Mouse (Mus musculus) lung, postnatal 0 days (tissue): ENCODE measurements at regions not wholly inside any gene's neighbourhood (a gene's known extent, or its start where the extent isn't known, plus 50 kb on each side); places are given as distances from the start of the nearest gene placed in this dataset.

Experiments
- ATAC-seq: fragments of 200-750 bp; cut with Nextera tagmentation; 2 replicates; pipeline ENCODE4 v1.8.0; 2017; ENCODE audit warnings: moderate library complexity
- DNase-seq: peaks from one replicate; pipeline ENCODE4 v3.0.0-alpha.2; 2016; ENCODE audit warnings: low spot score
- H3K27ac ChIP-seq: fragments of 300-500 bp; sonication (generic); 2 replicates; pipeline ENCODE4 v1.5.1; 2014; ENCODE audit warnings: antibody characterized with exemption, mild to moderate bottlenecking, low read length, mixed read lengths
- H3K27me3 ChIP-seq: fragments of 300-500 bp; sonication (generic); replicated peaks from 2 replicates; pipeline ENCODE4 v1.6.1; 2014; ENCODE audit warnings: low read length, mixed read lengths; ENCODE audit not compliant: insufficient read depth
- H3K36me3 ChIP-seq: fragments of 300-500 bp; sonication (generic); 2 replicates; pipeline ENCODE4 v1.6.1; 2014; ENCODE audit warnings: low read length, mixed read lengths; ENCODE audit not compliant: insufficient read depth
- H3K4me1 ChIP-seq: fragments of 300-500 bp; sonication (generic); 2 replicates; pipeline ENCODE4 v1.6.1; 2014; ENCODE audit warnings: antibody characterized with exemption, low read depth, low read length, mixed read lengths; ENCODE audit not compliant: insufficient read depth
- H3K4me2 ChIP-seq: fragments of 300-500 bp; sonication (generic); replicated peaks from 2 replicates; pipeline ENCODE4 v1.6.1; 2014; ENCODE audit warnings: low read depth, mild to moderate bottlenecking, low read length, moderate library complexity, mixed read lengths
- H3K4me3 ChIP-seq: fragments of 300-500 bp; sonication (generic); 2 replicates; pipeline ENCODE4 v1.5.1; 2014; ENCODE audit warnings: low read depth, low read length
- H3K9ac ChIP-seq: fragments of 300-500 bp; sonication (generic); replicated peaks from 2 replicates; pipeline ENCODE4 v1.6.1; 2014; ENCODE audit warnings: low read depth, mild to moderate bottlenecking
- H3K9me3 ChIP-seq: fragments of 300-500 bp; sonication (generic); 2 replicates; pipeline ENCODE4 v1.6.1; 2016; ENCODE audit warnings: low read length, mixed read lengths
- CTCF ChIP-seq: IDR thresholded peaks from 2 replicates; pipeline ENCODE4 v1.5.1; 2016; ENCODE audit warnings: antibody characterized with exemption, mild to moderate bottlenecking
- EP300 ChIP-seq: IDR thresholded peaks from 2 replicates; pipeline ENCODE4 v1.6.1; 2016; ENCODE audit warnings: antibody characterized with exemption, mild to moderate bottlenecking, control low read depth
- WGBS: fragments of 180-500 bp; shearing (Covaris S2); extraction: QIAGEN DNeasy Blood & Tissue Kit; methylation state at CpG from one replicate; pipeline ENCODE4 v1.1.7; 2014; 5-methylcytosine and 5-hydroxymethylcytosine counted together

GRCm38 (mm10) chr3:101524905-101525304, 79.6 kb downstream of the Atp1a1 start:
- Histone ChIP-seq H3K4me2 (no peak overlapping the region), H3K27ac (no peak overlapping the region), H3K27me3 (no peaks in the 10 kb centered on the region), H3K9ac (no peak overlapping the region), H3K4me3 (no peak overlapping the region), H3K36me3 (no peaks in the 10 kb centered on the region), H3K9me3 (no peaks in the 10 kb centered on the region), H3K4me1 (peaks cover 21% of the 10 kb centered on the region)
- no peak for ATAC-seq
- no peak for DNase-seq
- TF ChIP-seq EP300, result no peak
- no peak for TF ChIP-seq CTCF
- WGBS, result 93% methylated on average over 8 of the region's 8 CpGs

DNA sequence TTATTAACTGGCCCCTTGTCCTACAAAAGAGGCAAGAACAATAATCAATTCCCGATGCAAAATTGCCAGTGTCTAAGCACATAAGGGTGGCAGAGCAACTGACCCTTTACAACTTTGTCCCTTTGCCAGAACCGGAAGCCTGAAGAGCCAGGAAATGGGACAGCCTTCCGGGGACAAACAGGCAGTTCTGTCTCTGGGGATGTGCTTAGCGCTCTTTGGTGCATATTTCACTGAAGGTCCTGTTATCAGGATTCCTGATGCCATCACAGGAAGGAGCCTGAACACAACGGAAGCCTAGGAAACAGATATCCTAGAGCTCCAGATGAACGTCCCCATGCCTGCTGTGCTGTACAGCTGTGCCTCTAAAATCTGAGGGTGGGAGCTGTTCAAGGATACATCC, 80.0 kb downstream of the Atp1a1 start:
- Histone ChIP-seq H3K9ac (no peak overlapping the region), H3K4me1 (peaks cover 21% of the 10 kb centered on the region), H3K4me3 (no peak overlapping the region), H3K27ac (no peak overlapping the region), H3K4me2 (no peak overlapping the region), H3K36me3 (no peaks in the 10 kb centered on the region), H3K9me3 (no peaks in the 10 kb centered on the region), H3K27me3 (no peaks in the 10 kb centered on the region)
- DNase-seq, result peak; percentile 60
- WGBS, result 40% methylated on average over 6 of the region's 6 CpGs
- no peak for TF ChIP-seq CTCF
- peak; percentile 96 for TF ChIP-seq EP300
- ATAC-seq, result peak; percentile 60

GRCm38 (mm10) chr3:101523239-101523638, 81.2 kb downstream of the Atp1a1 start:
- ATAC-seq (no peak), DNase-seq (no peak)
- Histone ChIP-seq H3K9ac (no peak overlapping the region), H3K4me3 (no peak overlapping the region), H3K36me3 (no peaks in the 10 kb centered on the region), H3K27me3 (no peaks in the 10 kb centered on the region), H3K9me3 (no peaks in the 10 kb centered on the region), H3K4me1 (peaks cover 18% of the 10 kb centered on the region; the same call in 1 of the 2 replicates), H3K27ac (no peak overlapping the region), H3K4me2 (no peak overlapping the region)
- WGBS, result 93% methylated on average over 5 of the region's 5 CpGs
- no peak for TF ChIP-seq EP300
- no peak for TF ChIP-seq CTCF

- TF ChIP-seq CTCF (no peak), EP300 (no peak)
- Histone ChIP-seq H3K4me1 (peaks cover 15% of the 10 kb centered on the region; the same call in 1 of the 2 replicates), H3K36me3 (no peaks in the 10 kb centered on the region), H3K4me2 (no peak overlapping the region), H3K27ac (peak overlapping the region; percentile 43; the same call in 1 of the 2 replicates), H3K27me3 (no peaks in the 10 kb centered on the region), H3K9ac (no peak overlapping the region), H3K9me3 (no peaks in the 10 kb centered on the region), H3K4me3 (no peak overlapping the region)
- DNase-seq (peak; percentile 73), ATAC-seq (peak; percentile 19)
- WGBS, result 29% methylated on average over 9 of the region's 9 CpGs
Measured at GRCm38 (mm10) chr3:101522246-101522920, 82.1 kb downstream of the Atp1a1 start.

- H3K9me3 ChIP-seq, result no peaks in the 10 kb centered on the region
- H3K4me2 ChIP-seq, result no peak overlapping the region
- H3K27ac ChIP-seq, result no peak overlapping the region
- TF ChIP-seq CTCF (no peak), EP300 (no peak)
- WGBS, result 47% methylated on average over 5 of the region's 5 CpGs
- peaks cover 19% of the 10 kb centered on the region; the same call in 1 of the 2 replicates for H3K4me1 ChIP-seq
- no peaks in the 10 kb centered on the region for H3K36me3 ChIP-seq
- H3K27me3 ChIP-seq, result no peaks in the 10 kb centered on the region
- no peak overlapping the region for H3K9ac ChIP-seq
- DNase-seq (no peak), ATAC-seq (no peak)
- no peak overlapping the region for H3K4me3 ChIP-seq
Measured at GRCm38 (mm10) chr3:101521155-101521554, 83.3 kb downstream of the Atp1a1 start.

DNA sequence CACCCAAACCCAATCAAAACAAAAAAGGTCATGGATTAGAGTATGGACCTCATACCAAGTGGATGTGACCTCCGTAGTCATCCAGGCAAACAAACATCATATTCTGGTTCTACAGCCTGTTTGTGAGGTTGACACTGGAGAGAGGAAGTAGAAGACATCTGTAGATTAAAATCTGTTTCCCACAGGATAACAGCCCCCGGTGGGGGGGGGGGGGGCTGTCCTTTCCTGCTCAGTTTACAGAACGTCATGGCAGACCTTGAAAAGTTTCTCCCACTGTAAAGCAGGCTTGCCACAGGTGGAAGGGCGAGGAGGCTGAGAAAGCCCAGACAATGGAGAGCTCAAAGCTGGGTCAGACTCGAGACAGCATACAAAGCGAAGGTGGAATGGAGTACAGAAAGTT, 84.4 kb downstream of the Atp1a1 start:
- H3K4me2 ChIP-seq, result no peak overlapping the region
- no peaks in the 10 kb centered on the region for H3K27me3 ChIP-seq
- H3K9ac ChIP-seq, result no peak overlapping the region
- DNase-seq (peak; percentile 41), ATAC-seq (peak; percentile 12)
- H3K9me3 ChIP-seq, result no peaks in the 10 kb centered on the region
- H3K4me1 ChIP-seq, result peaks cover 19% of the 10 kb centered on the region; the same call in 1 of the 2 replicates
- WGBS, result 53% methylated on average over 6 of the region's 6 CpGs
- H3K36me3 ChIP-seq, result no peaks in the 10 kb centered on the region
- peak overlapping the region; percentile 17; the same call in 1 of the 2 replicates for H3K27ac ChIP-seq
- no peak overlapping the region for H3K4me3 ChIP-seq
- TF ChIP-seq CTCF, result no peak
- TF ChIP-seq EP300, result peak; percentile 77; the same call in 1 of the 2 replicates
